Mouse (Mus musculus) hindbrain, embryonic 10.5 days (tissue): ENCODE results near the gene Efhc1. TPM values are rescaled to one million over a fixed set of nuclear protein-coding genes. Genes with fewer than 3 reads are reported as not detected.

ENCODE experiments used
- DNase-seq: peaks from one replicate; pipeline ENCODE4 v3.0.0-alpha.2; 2017; ENCODE audit warnings: low spot score
- H3K27ac ChIP-seq: fragments of 300-500 bp; sonication (generic); 2 replicates; pipeline ENCODE4 v1.5.1; 2016; ENCODE audit warnings: mild to moderate bottlenecking, moderate library complexity
- H3K27me3 ChIP-seq: fragments of 300-500 bp; sonication (generic); 2 replicates; pipeline ENCODE4 v1.6.1; 2016; ENCODE audit warnings: mild to moderate bottlenecking; ENCODE audit not compliant: poor library complexity, insufficient read depth, severe bottlenecking
- H3K36me3 ChIP-seq: fragments of 300-500 bp; sonication (generic); 2 replicates; pipeline ENCODE4 v1.6.1; 2016; ENCODE audit warnings: mild to moderate bottlenecking, moderate library complexity
- H3K4me1 ChIP-seq: fragments of 300-500 bp; sonication (generic); replicated peaks from 2 replicates; pipeline ENCODE4 v1.6.1; 2016; ENCODE audit warnings: mild to moderate bottlenecking
- H3K4me3 ChIP-seq: fragments of 300-500 bp; sonication (generic); 2 replicates; pipeline ENCODE4 v1.5.1; 2016; ENCODE audit warnings: mild to moderate bottlenecking, moderate library complexity
- H3K9me3 ChIP-seq: fragments of 300-500 bp; sonication (generic); 2 replicates; pipeline ENCODE4 v1.6.1; 2016; ENCODE audit warnings: mild to moderate bottlenecking, moderate library complexity
- WGBS: fragments of 180-500 bp; shearing (Covaris S2); methylation state at CpG from one replicate; pipeline ENCODE4 v1.1.7; 2016; 5-methylcytosine and 5-hydroxymethylcytosine counted together
- polyA plus RNA-seq: library from polyadenylated mRNA; unstranded; fragments of >200 nt; fragmentation: Nextera tagmentation; extraction: Ambion mirVana; gene quantifications from 2 replicates; pipeline ENCODE4 v1.2.1, GENCODE M21; 2016

The Efhc1 gene
- polyA plus RNA-seq, 1 experiment from 2014 or later, result 2.3 TPM

GRCm38 (mm10) chr1:21031650-21032049, 80.2 kb downstream of the Efhc1 start:
- Histone ChIP-seq H3K4me1 (no peaks in the 10 kb centered on the region), H3K27me3 (no peaks in the 10 kb centered on the region), H3K4me3 (no peak overlapping the region), H3K36me3 (0 out of 2 replicates have a peak, but pooled peaks cover 11% of the 10 kb centered on the region), H3K9me3 (no peaks in the 10 kb centered on the region), H3K27ac (no peak overlapping the region)
- WGBS, result 98% methylated on average over 2 of the region's 2 CpGs
- no peak for DNase-seq

DNA sequence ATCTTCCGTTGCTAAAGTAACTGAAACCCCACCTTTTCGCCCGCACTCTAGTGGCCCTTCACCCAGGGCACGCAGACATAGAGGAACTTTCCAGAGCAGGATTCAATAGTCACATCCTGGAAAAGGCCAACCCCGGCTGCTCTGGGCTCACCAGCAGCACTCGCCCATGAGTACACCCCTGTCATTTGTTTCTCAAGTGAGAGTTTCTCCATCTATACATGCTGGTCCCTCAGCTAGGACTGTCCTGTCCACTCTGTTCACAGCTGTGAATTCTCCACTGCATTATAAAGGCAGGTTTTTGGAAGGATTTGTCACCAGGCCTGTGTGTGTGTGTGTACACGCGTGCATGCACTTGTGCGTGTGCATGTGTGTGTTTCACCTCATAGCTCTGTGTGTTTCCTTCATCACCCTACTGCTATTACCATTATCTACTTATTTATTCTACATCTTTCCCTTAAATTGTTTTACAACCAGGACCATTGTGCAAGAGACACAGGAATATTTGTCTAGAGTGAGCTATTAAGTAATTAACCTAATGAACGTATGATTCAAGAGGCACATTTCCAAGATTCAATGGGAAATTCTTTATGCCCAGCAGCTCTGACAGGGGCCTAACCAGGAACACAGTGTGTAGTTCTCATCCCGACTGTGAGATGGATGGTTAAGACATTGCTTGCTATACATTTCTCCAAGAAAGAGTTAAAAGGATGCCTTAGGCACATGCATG, 81.8 kb downstream of the Efhc1 start:
- DNase-seq, result no peak
- Histone ChIP-seq H3K9me3 (no peaks in the 10 kb centered on the region), H3K36me3 (0 out of 2 replicates have a peak, but pooled peaks cover 11% of the 10 kb centered on the region), H3K27ac (no peak overlapping the region), H3K4me1 (no peaks in the 10 kb centered on the region), H3K4me3 (no peak overlapping the region), H3K27me3 (no peaks in the 10 kb centered on the region)
- WGBS, result 92% methylated on average over 11 of the region's 11 CpGs

DNA sequence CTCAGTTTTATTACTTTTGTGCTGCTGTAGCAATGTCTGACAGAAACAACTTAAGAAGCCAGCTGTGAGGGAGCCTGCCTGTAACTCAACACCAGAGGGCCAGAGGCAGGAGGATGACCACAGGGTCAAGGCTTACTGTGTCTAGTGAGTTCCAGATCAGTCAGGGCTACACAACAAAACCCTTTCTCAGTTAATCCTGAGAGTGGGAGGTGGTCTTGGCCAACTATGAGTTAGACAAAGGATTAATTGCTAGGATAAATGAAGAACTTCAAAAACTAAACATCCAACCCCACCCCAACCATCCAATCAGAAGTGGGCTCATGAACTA, 82.3 kb downstream of the Efhc1 start:
- no peaks in the 10 kb centered on the region for H3K9me3 ChIP-seq
- 0 out of 2 replicates have a peak, but pooled peaks cover 11% of the 10 kb centered on the region for H3K36me3 ChIP-seq
- H3K4me1 ChIP-seq, result no peaks in the 10 kb centered on the region
- H3K27me3 ChIP-seq, result no peaks in the 10 kb centered on the region
- no peak overlapping the region for H3K27ac ChIP-seq
- no peak overlapping the region for H3K4me3 ChIP-seq
- no peak for DNase-seq

DNA sequence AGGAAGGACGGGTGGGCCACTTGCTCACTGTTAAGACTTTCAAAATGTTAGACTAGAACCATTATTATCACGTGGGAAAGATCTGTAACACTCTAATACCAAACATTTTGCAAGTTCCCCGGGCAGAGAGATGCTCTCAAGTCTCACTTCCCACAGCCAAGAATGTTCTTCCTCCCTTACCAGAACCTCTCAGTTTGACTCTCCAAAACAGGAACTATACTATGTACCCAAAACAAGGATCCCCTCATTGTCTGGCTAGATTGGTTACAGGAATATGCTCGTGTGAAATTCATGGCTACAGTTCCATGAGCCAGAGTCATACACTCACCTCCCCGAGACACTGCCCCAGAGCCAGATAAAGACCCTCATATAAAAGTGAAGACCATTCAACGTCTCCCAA, 84.5 kb downstream of the Efhc1 start:
- Histone ChIP-seq H3K4me3 (no peak overlapping the region), H3K27me3 (no peaks in the 10 kb centered on the region), H3K36me3 (0 out of 2 replicates have a peak, but pooled peaks cover 11% of the 10 kb centered on the region), H3K4me1 (no peaks in the 10 kb centered on the region), H3K27ac (no peak overlapping the region), H3K9me3 (no peaks in the 10 kb centered on the region)
- DNase-seq, result no peak
- WGBS, result 81% methylated on average over 6 of the region's 6 CpGs

GRCm38 (mm10) chr1:21037881-21038601, 86.6 kb downstream of the Efhc1 start:
- no peaks in the 10 kb centered on the region for H3K9me3 ChIP-seq
- no peaks in the 10 kb centered on the region; the same call in 1 of the 2 replicates for H3K4me1 ChIP-seq
- 85% methylated on average over 6 of the region's 6 CpGs for WGBS
- H3K27me3 ChIP-seq, result no peaks in the 10 kb centered on the region
- H3K4me3 ChIP-seq, result no peak overlapping the region
- H3K27ac ChIP-seq, result no peak overlapping the region
- 0 out of 2 replicates have a peak, but pooled peaks cover 11% of the 10 kb centered on the region for H3K36me3 ChIP-seq
- no peak for DNase-seq

DNA sequence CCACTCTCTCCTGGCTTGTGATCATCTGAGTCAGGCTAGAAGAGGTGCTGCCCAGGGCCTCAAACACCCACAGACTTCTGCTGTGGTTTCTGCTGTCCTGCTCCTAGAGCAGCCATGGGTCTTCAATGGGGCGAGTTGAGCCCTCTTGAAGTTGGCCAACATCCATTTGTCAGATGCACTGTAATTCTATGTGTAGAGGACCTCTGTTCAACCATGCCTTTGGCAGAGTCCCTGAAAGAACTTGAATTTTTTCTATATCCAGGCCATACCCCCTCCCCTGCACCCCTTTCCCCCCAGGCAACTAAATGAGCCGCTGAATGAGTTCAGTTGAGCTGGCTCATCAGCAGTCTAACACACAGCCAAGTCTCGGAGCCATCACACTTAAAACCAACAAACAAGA, 88.1 kb downstream of the Efhc1 start:
- H3K9me3 ChIP-seq, result no peaks in the 10 kb centered on the region
- no peaks in the 10 kb centered on the region for H3K27me3 ChIP-seq
- no peak overlapping the region for H3K27ac ChIP-seq
- WGBS, result 93% methylated on average over 3 of the region's 3 CpGs
- 0 out of 2 replicates have a peak, but pooled peaks cover 11% of the 10 kb centered on the region for H3K36me3 ChIP-seq
- no peak overlapping the region for H3K4me3 ChIP-seq
- no peaks in the 10 kb centered on the region; the same call in 1 of the 2 replicates for H3K4me1 ChIP-seq
- no peak for DNase-seq

GRCm38 (mm10) chr1:21040173-21040572, 88.7 kb downstream of the Efhc1 start:
- 91% methylated on average over 7 of the region's 7 CpGs for WGBS
- no peak for DNase-seq
- no peaks in the 10 kb centered on the region for H3K27me3 ChIP-seq
- peaks cover 5% of the 10 kb centered on the region; the same call in 1 of the 2 replicates for H3K4me1 ChIP-seq
- 0 out of 2 replicates have a peak, but pooled peaks cover 7% of the 10 kb centered on the region for H3K36me3 ChIP-seq
- H3K4me3 ChIP-seq, result no peak overlapping the region
- H3K27ac ChIP-seq, result no peak overlapping the region
- H3K9me3 ChIP-seq, result no peaks in the 10 kb centered on the region

Other genes with a start within 250 kb of the Efhc1 start
- gene Il17a, start 220.7 kb upstream of the Efhc1 start, polyA plus RNA-seq, result not detected in 2 replicates
- 0.54 TPM in 1 of 2 replicates, not detected in the other for gene Il17f, start 161.0 kb upstream of the Efhc1 start, polyA plus RNA-seq
- gene Mcm3, start 131.3 kb upstream of the Efhc1 start, polyA plus RNA-seq, result 190 and 269 TPM in 2 replicates
- 6.5 and 8.4 TPM in 2 replicates for gene Paqr8, start 61.0 kb upstream of the Efhc1 start, polyA plus RNA-seq
- gene Tram2, start 127.6 kb downstream of the Efhc1 start, polyA plus RNA-seq, result 5.0 and 6.3 TPM in 2 replicates